Mouse (Mus musculus) intestine, postnatal 0 days (tissue): ENCODE results near the gene Mest. TPM values are rescaled to one million over a fixed set of nuclear protein-coding genes. Genes with fewer than 3 reads are reported as not detected.

Experiments used
- ATAC-seq: fragments of 200-750 bp; cut with Nextera tagmentation; 2 replicates; pipeline ENCODE4 v1.8.0; 2017; ENCODE audit warnings: mild to moderate bottlenecking, moderate TSS enrichment, moderate library complexity
- H3K27ac ChIP-seq: fragments of 300-500 bp; sonication (generic); 2 replicates; pipeline ENCODE4 v1.5.1; 2014; ENCODE audit warnings: mild to moderate bottlenecking, low read depth, low read length, moderate library complexity
- H3K27me3 ChIP-seq: fragments of 300-500 bp; sonication (generic); replicated peaks from 2 replicates; pipeline ENCODE4 v1.6.1; 2014; ENCODE audit warnings: low read length, mixed read lengths; ENCODE audit not compliant: control insufficient read depth, insufficient read depth
- H3K36me3 ChIP-seq: fragments of 300-500 bp; sonication (generic); 2 replicates; pipeline ENCODE4 v1.6.1; 2014; ENCODE audit warnings: mild to moderate bottlenecking, moderate library complexity; ENCODE audit not compliant: control insufficient read depth, insufficient read depth
- H3K4me1 ChIP-seq: fragments of 300-500 bp; sonication (generic); replicated peaks from 2 replicates; pipeline ENCODE4 v1.6.1; 2014; ENCODE audit warnings: antibody characterized with exemption, low read length, mixed read lengths; ENCODE audit not compliant: control insufficient read depth, insufficient read depth
- H3K4me2 ChIP-seq: fragments of 300-500 bp; sonication (generic); replicated peaks from 2 replicates; pipeline ENCODE4 v1.6.1; 2014; ENCODE audit warnings: low read depth, mild to moderate bottlenecking, moderate library complexity
- H3K4me3 ChIP-seq: fragments of 300-500 bp; sonication (generic); 2 replicates; pipeline ENCODE4 v1.5.1; 2014; ENCODE audit warnings: low read depth, low read length
- H3K9ac ChIP-seq: fragments of 300-500 bp; sonication (generic); 2 replicates; pipeline ENCODE4 v1.6.1; 2014; ENCODE audit warnings: mild to moderate bottlenecking, low read depth, low read length
- H3K9me3 ChIP-seq: fragments of 300-500 bp; sonication (generic); 2 replicates; pipeline ENCODE4 v1.6.1; 2016; ENCODE audit warnings: mixed run types; ENCODE audit not compliant: control insufficient read depth
- CTCF ChIP-seq: sonication (generic); IDR thresholded peaks from 2 replicates; pipeline ENCODE4 v1.5.1; 2016; ENCODE audit warnings: low read depth, mild to moderate bottlenecking, control low read depth, antibody characterized with exemption, moderate library complexity
- WGBS: fragments of 180-500 bp; shearing (Covaris S2); extraction: QIAGEN DNeasy Blood & Tissue Kit; methylation state at CpG from one replicate; pipeline ENCODE4 v1.1.7; 2014; 5-methylcytosine and 5-hydroxymethylcytosine counted together
- polyA plus RNA-seq: library from polyadenylated mRNA; unstranded; fragments of >200 nt; fragmentation: Nextera tagmentation; extraction: Ambion mirVana; gene quantifications from 2 replicates; pipeline ENCODE4 v1.2.1, GENCODE M21; 2015

The Mest gene
- polyA plus RNA-seq: 145 and 156 TPM in 2 replicates

GRCm38 (mm10) chr6:30723331-30723730 is at the start of gene Mest:
TSS of gene Mest (plus strand) at chr6:30723547.
- H3K9me3 ChIP-seq: no peaks in the 10 kb centered on the region
- H3K27ac ChIP-seq: no peak within 1 kb of the TSS
- no peak for ATAC-seq
- 68% methylated on average over 7 of the region's 7 CpGs for WGBS
- H3K36me3 ChIP-seq: no peaks in the 10 kb centered on the region
- no peak within 1 kb of the TSS for H3K4me2 ChIP-seq
- H3K4me3 ChIP-seq: no peak within 1 kb of the TSS
- H3K4me1 ChIP-seq: no peaks in the 10 kb centered on the region
- no peak within 1 kb of the TSS for H3K9ac ChIP-seq
- H3K27me3 ChIP-seq: no peaks in the 10 kb centered on the region
- no peak for TF ChIP-seq CTCF

- Histone ChIP-seq H3K4me1 (0 out of 2 replicates have a peak, but pooled peaks cover 6% of the 10 kb centered on the region), H3K27me3 (no peaks in the 10 kb centered on the region), H3K27ac (no peak overlapping the region), H3K9me3 (no peaks in the 10 kb centered on the region), H3K36me3 (no peaks in the 10 kb centered on the region), H3K4me3 (0 out of 2 replicates have a peak overlapping the region, but pooled peaks have one; percentile 11), H3K4me2 (peak overlapping the region; percentile 58), H3K9ac (no peak overlapping the region)
- ATAC-seq: no peak
- TF ChIP-seq CTCF: no peak
- WGBS: 28% methylated on average over 14 of the region's 14 CpGs
Observed at GRCm38 (mm10) chr6:30673764-30674561, 49.4 kb upstream of the Mest start.

GRCm38 (mm10) chr6:30674714-30675280 is 48.5 kb upstream of the Mest start:
- no peak for ATAC-seq
- Histone ChIP-seq H3K9me3 (no peaks in the 10 kb centered on the region), H3K36me3 (no peaks in the 10 kb centered on the region), H3K9ac (0 out of 2 replicates have a peak overlapping the region, but pooled peaks have one; percentile 31), H3K27ac (0 out of 2 replicates have a peak overlapping the region, but pooled peaks have one; percentile 17), H3K27me3 (no peaks in the 10 kb centered on the region), H3K4me1 (0 out of 2 replicates have a peak, but pooled peaks cover 6% of the 10 kb centered on the region), H3K4me3 (no peak overlapping the region), H3K4me2 (peak overlapping the region; percentile 58)
- TF ChIP-seq CTCF: no peak
- WGBS: 47% methylated on average over 9 of the region's 9 CpGs

GRCm38 (mm10) chr6:30675281-30675771 is 48.0 kb upstream of the Mest start:
- Histone ChIP-seq H3K27ac (peak overlapping the region; percentile 54), H3K9ac (peak overlapping the region; percentile 31; the same call in 1 of the 2 replicates), H3K4me1 (0 out of 2 replicates have a peak, but pooled peaks cover 6% of the 10 kb centered on the region), H3K9me3 (no peaks in the 10 kb centered on the region), H3K4me3 (no peak overlapping the region), H3K36me3 (no peaks in the 10 kb centered on the region), H3K27me3 (no peaks in the 10 kb centered on the region), H3K4me2 (peak overlapping the region; percentile 58)
- no peak for ATAC-seq
- TF ChIP-seq CTCF: no peak
- 48% methylated on average over 11 of the region's 11 CpGs for WGBS

- Histone ChIP-seq H3K9me3 (no peaks in the 10 kb centered on the region), H3K9ac (no peak overlapping the region), H3K27ac (no peak overlapping the region), H3K36me3 (no peaks in the 10 kb centered on the region), H3K4me1 (0 out of 2 replicates have a peak, but pooled peaks cover 6% of the 10 kb centered on the region), H3K4me2 (no peak overlapping the region), H3K27me3 (no peaks in the 10 kb centered on the region), H3K4me3 (no peak overlapping the region)
- TF ChIP-seq CTCF: no peak
- no peak for ATAC-seq
- 81% methylated on average over 6 of the region's 6 CpGs for WGBS
Observed at GRCm38 (mm10) chr6:30676506-30676905, 46.8 kb upstream of the Mest start.

GRCm38 (mm10) chr6:30677591-30677990 is 45.8 kb upstream of the Mest start:
- no peak for TF ChIP-seq CTCF
- 78% methylated on average over 9 of the region's 9 CpGs for WGBS
- Histone ChIP-seq H3K9ac (no peak overlapping the region), H3K36me3 (no peaks in the 10 kb centered on the region), H3K4me3 (no peak overlapping the region), H3K27me3 (no peaks in the 10 kb centered on the region), H3K4me1 (0 out of 2 replicates have a peak, but pooled peaks cover 9% of the 10 kb centered on the region), H3K9me3 (no peaks in the 10 kb centered on the region), H3K4me2 (no peak overlapping the region), H3K27ac (no peak overlapping the region)
- ATAC-seq: no peak
